Mouse (Mus musculus) ES-Bruce4 (cell line): ENCODE data around the gene Slc1a2. TPM values are rescaled to one million over a fixed set of nuclear protein-coding genes. Genes with fewer than 3 reads are reported as not detected.

ENCODE experiments used
- H3K27ac ChIP-seq: 2 replicates; pipeline ENCODE4 v1.5.1; 2012; ENCODE audit warnings: low read length, inconsistent platforms; ENCODE audit not compliant: insufficient read depth
- H3K27me3 ChIP-seq: 2 replicates; pipeline ENCODE4 v1.6.1; 2012; ENCODE audit warnings: mild to moderate bottlenecking, low read length, inconsistent platforms; ENCODE audit not compliant: control insufficient read depth, poor library complexity, insufficient read depth, severe bottlenecking
- H3K36me3 ChIP-seq: 2 replicates; pipeline ENCODE4 v1.6.1; 2012; ENCODE audit warnings: inconsistent platforms, mild to moderate bottlenecking, low read length, moderate library complexity; ENCODE audit not compliant: control insufficient read depth, poor library complexity, insufficient read depth, severe bottlenecking
- H3K4me1 ChIP-seq: one replicate; pipeline ENCODE4 v1.8.1; 2011; ENCODE audit warnings: low read length; ENCODE audit not compliant: control insufficient read depth, insufficient read depth
- H3K4me3 ChIP-seq: 2 replicates; pipeline ENCODE4 v1.5.1; 2011; ENCODE audit warnings: low read depth, mild to moderate bottlenecking, low read length
- H3K9ac ChIP-seq: 2 replicates; pipeline ENCODE4 v1.6.1; 2012; ENCODE audit warnings: low read depth, mild to moderate bottlenecking, inconsistent platforms; ENCODE audit not compliant: poor library complexity, severe bottlenecking
- H3K9me3 ChIP-seq: replicated peaks from 2 replicates; pipeline ENCODE4 v1.6.1; 2012; ENCODE audit warnings: mild to moderate bottlenecking, low read length, inconsistent platforms; ENCODE audit not compliant: control insufficient read depth, poor library complexity, insufficient read depth, severe bottlenecking
- CTCF ChIP-seq: IDR thresholded peaks from one replicate; pipeline ENCODE4 v1.8.1; 2011; ENCODE audit warnings: low read depth, low read length
- EP300 ChIP-seq: IDR thresholded peaks from 2 replicates; pipeline ENCODE4 v1.6.1; 2011; ENCODE audit warnings: low read depth, low read length; ENCODE audit not compliant: insufficient read depth
- POLR2A ChIP-seq: IDR thresholded peaks from one replicate; pipeline ENCODE4 v1.8.1; 2011; ENCODE audit warnings: low read length; ENCODE audit not compliant: insufficient read depth
- polyA plus RNA-seq: library from polyadenylated mRNA; stranded (reverse); fragments of >200 nt; gene quantifications from 2 replicates; pipeline ENCODE4 v1.2.4, GENCODE M21; 2011; ENCODE audit warnings: low read depth; ENCODE audit not compliant: missing spikeins, insufficient read depth, insufficient read length

The Slc1a2 gene
- polyA plus RNA-seq, 1 experiment = 0.09 TPM

GRCm38 (mm10) chr2:102624538-102624937 is 33.9 kb upstream of the Slc1a2 start:
- TF ChIP-seq POLR2A (no peak), CTCF (no peak), EP300 (no peak)
- Histone ChIP-seq H3K4me3 (no peak overlapping the region), H3K4me1 (no peaks in the 10 kb centered on the region), H3K9me3 (no peaks in the 10 kb centered on the region), H3K9ac (no peak overlapping the region), H3K36me3 (no peaks in the 10 kb centered on the region), H3K27me3 (no peaks in the 10 kb centered on the region), H3K27ac (no peak overlapping the region)

- H3K27ac ChIP-seq = no peak overlapping the region
- no peak overlapping the region for H3K4me3 ChIP-seq
- TF ChIP-seq POLR2A = no peak
- TF ChIP-seq EP300 = no peak
- no peak for TF ChIP-seq CTCF
- H3K27me3 ChIP-seq = no peaks in the 10 kb centered on the region
- no peak overlapping the region for H3K9ac ChIP-seq
- H3K36me3 ChIP-seq = no peaks in the 10 kb centered on the region
- H3K4me1 ChIP-seq = no peaks in the 10 kb centered on the region
- no peaks in the 10 kb centered on the region for H3K9me3 ChIP-seq
These were observed 26.1 kb upstream of the Slc1a2 start for GRCm38 (mm10) chr2:102632361-102632760.

- TF ChIP-seq CTCF (no peak), EP300 (no peak), POLR2A (no peak)
- Histone ChIP-seq H3K9me3 (no peaks in the 10 kb centered on the region), H3K9ac (no peak overlapping the region), H3K4me3 (no peak overlapping the region), H3K27ac (no peak overlapping the region), H3K36me3 (no peaks in the 10 kb centered on the region), H3K4me1 (no peaks in the 10 kb centered on the region), H3K27me3 (no peaks in the 10 kb centered on the region)
These were observed 24.4 kb upstream of the Slc1a2 start for GRCm38 (mm10) chr2:102634010-102634409.

- Histone ChIP-seq H3K9me3 (no peaks in the 10 kb centered on the region), H3K36me3 (no peaks in the 10 kb centered on the region), H3K4me1 (no peaks in the 10 kb centered on the region), H3K27ac (no peak overlapping the region), H3K27me3 (no peaks in the 10 kb centered on the region), H3K9ac (no peak overlapping the region), H3K4me3 (no peak overlapping the region)
- TF ChIP-seq CTCF (no peak), POLR2A (no peak), EP300 (no peak)
These were observed 22.9 kb upstream of the Slc1a2 start for GRCm38 (mm10) chr2:102635523-102636060.

GRCm38 (mm10) chr2:102636116-102636600 is 22.3 kb upstream of the Slc1a2 start:
- TF ChIP-seq CTCF = no peak
- TF ChIP-seq EP300 = no peak
- no peak for TF ChIP-seq POLR2A
- Histone ChIP-seq H3K27ac (no peak overlapping the region), H3K4me1 (no peaks in the 10 kb centered on the region), H3K27me3 (no peaks in the 10 kb centered on the region), H3K4me3 (no peak overlapping the region), H3K9ac (no peak overlapping the region), H3K9me3 (no peaks in the 10 kb centered on the region), H3K36me3 (no peaks in the 10 kb centered on the region)

- H3K27ac ChIP-seq = no peak overlapping the region
- no peak overlapping the region for H3K4me3 ChIP-seq
- no peaks in the 10 kb centered on the region for H3K36me3 ChIP-seq
These were observed 20.3 kb upstream of the Slc1a2 start for GRCm38 (mm10) chr2:102638140-102638539.

GRCm38 (mm10) chr2:102638690-102639089 is 19.8 kb upstream of the Slc1a2 start:
- no peak overlapping the region for H3K4me3 ChIP-seq
- H3K27ac ChIP-seq = no peak overlapping the region
- no peaks in the 10 kb centered on the region for H3K4me1 ChIP-seq
- no peaks in the 10 kb centered on the region for H3K27me3 ChIP-seq
- TF ChIP-seq EP300 (no peak), CTCF (no peak), POLR2A (no peak)
- no peaks in the 10 kb centered on the region for H3K9me3 ChIP-seq
- H3K9ac ChIP-seq = no peak overlapping the region
- H3K36me3 ChIP-seq = no peaks in the 10 kb centered on the region

More at GRCm38 (mm10) chr2:102638140-102638539, 20.3 kb upstream of the Slc1a2 start:
- Histone ChIP-seq H3K4me1 (no peaks in the 10 kb centered on the region), H3K9me3 (no peaks in the 10 kb centered on the region), H3K27me3 (no peaks in the 10 kb centered on the region), H3K9ac (no peak overlapping the region)
- no peak for TF ChIP-seq EP300
